Mouse (Mus musculus) CH12.LX (cell line): ENCODE data around the gene Rap1b. TPM values are rescaled to one million over a fixed set of nuclear protein-coding genes. Genes with fewer than 3 reads are reported as not detected.

ENCODE experiments used
- DNase-seq: peaks from one replicate; pipeline ENCODE4 v3.0.0-alpha.2; 2013; ENCODE audit errors: extremely low read depth
- H3K27ac ChIP-seq: 2 replicates; pipeline ENCODE4 v1.5.1; 2012; ENCODE audit warnings: low read depth, mild to moderate bottlenecking, control low read depth, moderate library complexity; ENCODE audit not compliant: insufficient read depth
- H3K27me3 ChIP-seq: replicated peaks from 2 replicates; pipeline ENCODE3; 2012; ENCODE audit warnings: inconsistent platforms
- H3K36me3 ChIP-seq, 2 experiments: replicated peaks in 1 of 2; 2 replicates each; pipeline versions ENCODE3 to v1.6.1; 2012; ENCODE audit warnings: inconsistent platforms in 1 of 2, low read length in 1 of 2, mild to moderate bottlenecking in 1 of 2, mixed read lengths in 1 of 2, moderate library complexity in 1 of 2; ENCODE audit not compliant: control insufficient read depth in 1 of 2, insufficient read depth in 1 of 2
- H3K4me1 ChIP-seq, 2 experiments: 2 replicates each; pipeline ENCODE4 v1.6.1; 2012; ENCODE audit warnings: inconsistent platforms in 1 of 2, moderate library complexity in 1 of 2; ENCODE audit not compliant: insufficient read depth in 2 of 2, control insufficient read depth in 1 of 2
- H3K4me2 ChIP-seq: 2 replicates; pipeline ENCODE4 v1.6.1; 2012; ENCODE audit warnings: low read depth, mild to moderate bottlenecking, control low read depth; ENCODE audit not compliant: poor library complexity, insufficient read depth, severe bottlenecking
- H3K4me3 ChIP-seq, 3 experiments: fragments of 150-350 bp in 1 of 3; sonication (generic) in 1 of 3; replicated peaks in 1 of 3; 2 replicates each; pipeline versions ENCODE3 to v1.5.1; 2011 to 2012; ENCODE audit warnings: low read depth in 2 of 3, low read length in 2 of 3, mild to moderate bottlenecking in 2 of 3, moderate library complexity in 2 of 3, control low read depth in 1 of 3, improper control_type of control experiment in 1 of 3, inconsistent platforms in 1 of 3, mixed read lengths in 1 of 3; ENCODE audit not compliant: poor library complexity in 1 of 3
- H3K79me2 ChIP-seq: replicated peaks from 2 replicates; pipeline ENCODE4 v1.6.1; 2012; ENCODE audit warnings: mild to moderate bottlenecking, moderate library complexity; ENCODE audit not compliant: control insufficient read depth, poor library complexity, insufficient read depth, severe bottlenecking; ENCODE audit errors: extremely low read depth
- H3K9ac ChIP-seq: 2 replicates; pipeline ENCODE4 v1.6.1; 2012; ENCODE audit warnings: low read depth, mild to moderate bottlenecking, control low read depth, moderate library complexity; ENCODE audit not compliant: insufficient read depth
- H3K9me3 ChIP-seq: replicated peaks from 2 replicates; pipeline ENCODE3; 2012; ENCODE audit warnings: low read length, inconsistent platforms, mixed read lengths
- BHLHE40 ChIP-seq: IDR thresholded peaks from 2 replicates; pipeline ENCODE4 v1.6.1; 2011; ENCODE audit warnings: mild to moderate bottlenecking, low read depth, low read length, improper control_type of control experiment
- E2F4 ChIP-seq: IDR thresholded peaks from 2 replicates; pipeline ENCODE4 v1.6.1; 2011; ENCODE audit warnings: low read depth, low read length, improper control_type of control experiment; ENCODE audit not compliant: insufficient replicate concordance
- EP300 ChIP-seq: IDR thresholded peaks from 2 replicates; pipeline ENCODE4 v1.6.1; 2011; ENCODE audit warnings: low read length, improper control_type of control experiment
- ETS1 ChIP-seq: conservative IDR thresholded peaks from 2 replicates; pipeline ENCODE4 v1.6.1; 2012; ENCODE audit warnings: low read depth, mild to moderate bottlenecking, inconsistent platforms, low read length, improper control_type of control experiment, moderate library complexity
- GABPA ChIP-seq: IDR thresholded peaks from 2 replicates; pipeline ENCODE4 v1.6.1; 2012; ENCODE audit warnings: low read depth, low read length, improper control_type of control experiment, inconsistent platforms; ENCODE audit not compliant: insufficient replicate concordance
- IRF4 ChIP-seq: IDR thresholded peaks from 2 replicates; pipeline ENCODE4 v1.6.1; 2014; ENCODE audit warnings: low read depth, mild to moderate bottlenecking, inconsistent platforms, low read length, improper control_type of control experiment
- JUN ChIP-seq: IDR thresholded peaks from 2 replicates; pipeline ENCODE4 v1.6.1; 2011; ENCODE audit warnings: low read depth, mild to moderate bottlenecking, low read length, improper control_type of control experiment, moderate library complexity; ENCODE audit not compliant: insufficient read depth
- JUND ChIP-seq: conservative IDR thresholded peaks from 2 replicates; pipeline ENCODE4 v1.6.1; 2011; ENCODE audit warnings: low read depth, low read length, improper control_type of control experiment
- KAT2A ChIP-seq: IDR thresholded peaks from 2 replicates; pipeline ENCODE4 v1.6.1; 2012; ENCODE audit warnings: low read length, improper control_type of control experiment, inconsistent platforms; ENCODE audit not compliant: insufficient replicate concordance
- MAFK ChIP-seq: IDR thresholded peaks from 2 replicates; pipeline ENCODE4 v1.6.1; 2011; ENCODE audit warnings: low read length, improper control_type of control experiment; ENCODE audit not compliant: insufficient replicate concordance
- MAX ChIP-seq: IDR thresholded peaks from 2 replicates; pipeline ENCODE4 v1.6.1; 2011; ENCODE audit warnings: low read length, improper control_type of control experiment
- MAZ ChIP-seq: IDR thresholded peaks from 2 replicates; pipeline ENCODE4 v1.6.1; 2012; ENCODE audit warnings: low read depth, mild to moderate bottlenecking, inconsistent platforms, low read length, improper control_type of control experiment, moderate library complexity
- MEF2A ChIP-seq: IDR thresholded peaks from 2 replicates; pipeline ENCODE4 v1.6.1; 2014; ENCODE audit warnings: low read depth, mild to moderate bottlenecking, inconsistent platforms, low read length, improper control_type of control experiment, borderline replicate concordance
- MYC ChIP-seq: IDR thresholded peaks from 2 replicates; pipeline ENCODE4 v1.6.1; 2011; ENCODE audit warnings: low read depth, mild to moderate bottlenecking, improper control_type of control experiment, low read length
- NELFE ChIP-seq: IDR thresholded peaks from 2 replicates; pipeline ENCODE4 v1.6.1; 2011; ENCODE audit warnings: low read depth, low read length, improper control_type of control experiment
- POLR2A ChIP-seq: IDR thresholded peaks from 2 replicates; pipeline ENCODE4 v1.6.1; 2011; ENCODE audit warnings: low read depth, mild to moderate bottlenecking, improper control_type of control experiment, low read length
- POLR2AphosphoS2 ChIP-seq: IDR thresholded peaks from 2 replicates; pipeline ENCODE4 v1.6.1; 2011; ENCODE audit warnings: low read depth, low read length, improper control_type of control experiment
- SIN3A ChIP-seq: IDR thresholded peaks from 2 replicates; pipeline ENCODE4 v1.6.1; 2012; ENCODE audit warnings: low read length, improper control_type of control experiment, inconsistent platforms
- SMC3 ChIP-seq: IDR thresholded peaks from 2 replicates; pipeline ENCODE4 v1.6.1; 2011; ENCODE audit warnings: low read depth, low read length, improper control_type of control experiment
- TCF12 ChIP-seq: IDR thresholded peaks from 2 replicates; pipeline ENCODE4 v1.6.1; 2014; ENCODE audit warnings: low read depth, mild to moderate bottlenecking, inconsistent platforms, low read length, improper control_type of control experiment
- USF1 ChIP-seq: IDR thresholded peaks from 2 replicates; pipeline ENCODE4 v1.6.1; 2014; ENCODE audit warnings: low read depth, mild to moderate bottlenecking, inconsistent platforms, low read length, improper control_type of control experiment
- USF2 ChIP-seq: conservative IDR thresholded peaks from 2 replicates; pipeline ENCODE4 v1.6.1; 2011; ENCODE audit warnings: low read depth, low read length, improper control_type of control experiment
- ZC3H11A ChIP-seq: IDR thresholded peaks from 2 replicates; pipeline ENCODE4 v1.6.1; 2012; ENCODE audit warnings: low read depth, mild to moderate bottlenecking, inconsistent platforms, low read length, improper control_type of control experiment
- ZNF384 ChIP-seq: IDR thresholded peaks from 2 replicates; pipeline ENCODE4 v1.6.1; 2012; ENCODE audit warnings: low read depth, low read length, improper control_type of control experiment, inconsistent platforms
- dilution Hi-C: fragments of 300-500 bp; cut with MboI; formaldehyde crosslinking; loops from 2 replicates; pipeline ENCODE4 v1.14.3; 2020; ENCODE audit warnings: low sequenced_read_pairs; ENCODE audit not compliant: extremely low pct_unique_long_range_greater_than_20kb, extremely low pct_ligation_motif_present
- in situ Hi-C: fragments of 300-500 bp; cut with MboI; formaldehyde crosslinking; loops from 3 replicates; pipeline ENCODE4 v1.14.3; 2019; ENCODE audit warnings: low sequenced_read_pairs, low pct_ligation_motif_present, low pct_unique_long_range_greater_than_20kb, mixed read lengths
- polyA plus RNA-seq: library from polyadenylated mRNA; unstranded; fragments of >175 nt; gene quantifications from 2 replicates; pipeline ENCODE4 v1.2.1, GENCODE M21; 2012; ENCODE audit warnings: low read depth; ENCODE audit not compliant: insufficient read length
- total RNA-seq, 2 experiments: library from RNA; depleted of rRNA; stranded (reverse); fragments of 300-350 nt in 1 of 2; fragments of >200 nt in 1 of 2; gene quantifications; 2 replicates each; pipeline ENCODE4 v1.2.3; 2012 to 2014

The Rap1b gene
- total and polyA plus RNA-seq, 3 experiments = 37.0 to 214 (median 205) TPM

GRCm38 (mm10) chr10:117867301-117867700 lies 21.5 kb upstream of the Rap1b start:
- H3K9ac ChIP-seq = no peak overlapping the region
- TF ChIP-seq SIN3A = no peak
- peak; percentile 37; the same call in 1 of the 2 replicates for TF ChIP-seq TCF12
- 0 out of 2 replicates have a peak, but pooled peaks have one; percentile 43 for TF ChIP-seq JUND
- no peak for TF ChIP-seq E2F4
- peak; percentile 58 for TF ChIP-seq ETS1
- no peak for TF ChIP-seq MAX
- peak; percentile 41; the same call in 1 of the 2 replicates for TF ChIP-seq JUN
- TF ChIP-seq BHLHE40 = peak; percentile 55; the same call in 1 of the 2 replicates
- peak; percentile 50; the same call in 1 of the 2 replicates for TF ChIP-seq MEF2A
- TF ChIP-seq USF1 = no peak
- TF ChIP-seq EP300 = peak; percentile 82
- no peak for TF ChIP-seq MAFK
- TF ChIP-seq ZNF384 = no peak
- TF ChIP-seq POLR2AphosphoS2 = no peak
- peak; percentile 88 for TF ChIP-seq IRF4
- TF ChIP-seq USF2 = no peak
- TF ChIP-seq KAT2A = no peak
- in situ Hi-C loops (no loop called here), dilution Hi-C loops (no loop called here)
- no peak overlapping the region for H3K4me3 ChIP-seq
- H3K4me2 ChIP-seq = no peak overlapping the region
- peaks cover 20 to 27% of the 10 kb centered on the region in 2 experiments; a peak in 3 of 4 replicates for H3K4me1 ChIP-seq
- H3K27me3 ChIP-seq = no peaks in the 10 kb centered on the region
- no peak overlapping the region for H3K27ac ChIP-seq
- no peaks in the 10 kb centered on the region for H3K79me2 ChIP-seq
- DNase-seq = peak; percentile 41
- no peaks in the 10 kb centered on the region for H3K36me3 ChIP-seq
- no peaks in the 10 kb centered on the region for H3K9me3 ChIP-seq

- H3K9me3 ChIP-seq = no peaks in the 10 kb centered on the region
- no peak overlapping the region for H3K4me3 ChIP-seq
- no peak for DNase-seq
- H3K4me2 ChIP-seq = no peak overlapping the region
- H3K9ac ChIP-seq = no peak overlapping the region
- H3K36me3 ChIP-seq = no peaks in the 10 kb centered on the region
- in situ Hi-C loops = no loop called here
- H3K4me1 ChIP-seq = peaks cover 20 to 26% of the 10 kb centered on the region in 2 experiments; a peak in 3 of 4 replicates
- H3K79me2 ChIP-seq = no peaks in the 10 kb centered on the region
- H3K27ac ChIP-seq = no peak overlapping the region
- H3K27me3 ChIP-seq = no peaks in the 10 kb centered on the region
- dilution Hi-C loops = no loop called here
- TF ChIP-seq NELFE (no peak), TCF12 (no peak), GABPA (no peak), ZC3H11A (no peak), POLR2A (no peak), MYC (no peak), ZNF384 (no peak), JUN (no peak), SMC3 (no peak), USF2 (no peak), BHLHE40 (no peak), MAX (no peak), MAZ (no peak), KAT2A (no peak), EP300 (no peak), JUND (no peak)
- TF ChIP-seq, all 38 proteins: peak for 0
Measured at GRCm38 (mm10) chr10:117866641-117867040, 20.8 kb upstream of the Rap1b start.
